Mouse (Mus musculus): ENCODE results near the gene Enpep.

DNA sequence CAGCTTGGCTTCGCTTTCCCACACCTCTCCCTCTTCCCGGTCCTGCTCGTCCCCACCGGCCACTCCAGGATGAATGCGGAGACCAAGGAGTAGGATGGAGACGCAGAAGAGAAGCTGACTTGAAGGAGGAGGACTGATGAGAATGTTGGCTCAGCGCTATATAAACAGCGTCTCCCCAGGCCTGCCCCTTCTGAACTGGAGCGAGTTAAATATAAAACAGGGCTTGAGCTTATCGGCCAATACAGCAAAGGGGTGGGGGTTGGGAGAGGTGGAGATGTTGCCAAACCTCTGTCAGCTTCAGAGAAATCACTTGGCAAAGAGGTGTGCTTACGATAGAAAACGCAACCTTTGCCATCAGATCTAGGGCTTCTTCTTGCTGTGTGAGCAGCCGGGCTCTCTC, at the start of gene Enpep:
- TF ChIP-seq CTCF (conservative IDR thresholded peaks at IDR 0.05; ENCODE audit: low read length) (no peak), NANOG (IDR thresholded peaks at IDR 0.05; ENCODE audit: borderline replicate concordance, low read length) (no peak), POU5F1 (IDR thresholded peaks at IDR 0.05; ENCODE audit: borderline replicate concordance, low read length) (no peak)

Data from E14TG2a.4 (cell line).